Mouse (Mus musculus): ENCODE measurements around the gene Scn2a.
"Not testable (repeated sequence)": the region's sequence is repeated elsewhere in the genome, so short reads cannot be mapped to it uniquely, and the experiment has no call there.

Scn2a gene

DNA sequence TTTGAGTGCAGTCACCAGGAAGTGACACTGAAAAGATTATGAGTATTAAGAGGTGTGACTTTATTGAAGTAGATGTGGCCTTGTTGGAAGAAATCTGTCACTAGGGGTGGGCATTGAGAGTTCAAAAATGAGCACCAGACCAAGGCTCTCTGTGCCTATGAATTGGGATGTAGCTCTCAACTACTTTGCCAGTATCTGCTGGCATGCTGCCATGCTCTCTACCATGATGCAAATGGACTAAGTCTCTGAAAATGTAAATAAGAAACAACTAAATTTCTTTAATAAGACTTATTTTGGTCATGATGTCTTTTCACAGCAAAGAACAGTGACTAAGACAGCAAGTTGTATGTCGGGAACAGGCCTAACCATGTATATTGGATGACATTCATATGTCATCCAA, 79.7 kb downstream of the Scn2a start:
- no peak for DNase-seq (ENCODE audit: low spot score)

GRCm38 (mm10) chr2:65701175-65701574, 80.6 kb downstream of the Scn2a start:
- DNase-seq (ENCODE audit: low spot score): no peak

DNA sequence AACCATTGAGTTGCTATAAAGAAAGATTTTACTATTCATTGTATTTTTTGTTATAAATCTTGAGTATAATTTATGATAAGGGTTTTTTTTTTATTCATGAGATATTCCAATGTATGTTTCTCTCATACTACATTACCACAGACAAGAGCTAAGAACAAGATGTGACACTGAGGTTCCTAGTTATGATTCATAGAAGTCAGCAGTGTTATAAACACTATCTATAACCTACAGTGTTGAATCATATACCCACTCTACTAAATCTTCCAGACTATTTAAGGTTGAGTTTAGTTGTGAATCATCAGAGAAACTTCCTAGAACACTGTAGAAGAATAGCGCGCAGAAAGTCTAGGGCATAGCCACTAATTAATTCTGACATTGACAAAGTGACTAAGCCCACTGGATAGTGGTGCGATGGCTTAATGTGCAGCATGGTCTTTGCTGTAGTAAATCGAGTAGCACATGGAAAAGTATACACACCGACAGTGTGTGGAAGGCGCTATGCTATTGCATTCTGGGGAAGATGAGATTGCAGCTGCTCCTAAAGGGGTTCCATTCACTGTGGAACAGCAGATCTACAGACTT, 101.7 kb downstream of the Scn2a start:
- no peak for DNase-seq (ENCODE audit: low spot score)

GRCm38 (mm10) chr2:65745400-65745799, 124.8 kb downstream of the Scn2a start:
- DNase-seq (ENCODE audit: low spot score): no peak

DNA sequence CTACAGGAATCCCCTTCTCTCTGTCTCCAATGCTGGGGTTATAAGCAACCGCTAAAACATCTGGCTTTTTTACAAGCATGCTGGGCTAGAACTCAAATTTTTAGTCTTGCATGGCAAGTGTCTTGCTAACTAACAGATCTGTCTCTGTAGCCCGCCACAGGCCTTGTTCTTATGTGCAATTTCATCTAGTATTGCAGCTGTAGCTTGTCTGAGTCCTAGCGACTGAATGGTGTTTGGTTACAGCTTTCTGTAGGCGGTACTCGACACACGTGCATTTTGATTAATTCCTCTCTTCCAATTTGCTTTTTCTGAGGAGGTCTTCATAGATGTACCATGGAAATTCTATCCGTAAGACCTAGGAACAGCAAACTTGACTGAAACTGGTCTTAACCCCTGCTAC, 161.9 kb downstream of the Scn2a start:
- no peak for DNase-seq (ENCODE audit: low spot score)

GRCm38 (mm10) chr2:65783392-65783791, 162.8 kb downstream of the Scn2a start:
- no peak for DNase-seq (ENCODE audit: low spot score)

DNA sequence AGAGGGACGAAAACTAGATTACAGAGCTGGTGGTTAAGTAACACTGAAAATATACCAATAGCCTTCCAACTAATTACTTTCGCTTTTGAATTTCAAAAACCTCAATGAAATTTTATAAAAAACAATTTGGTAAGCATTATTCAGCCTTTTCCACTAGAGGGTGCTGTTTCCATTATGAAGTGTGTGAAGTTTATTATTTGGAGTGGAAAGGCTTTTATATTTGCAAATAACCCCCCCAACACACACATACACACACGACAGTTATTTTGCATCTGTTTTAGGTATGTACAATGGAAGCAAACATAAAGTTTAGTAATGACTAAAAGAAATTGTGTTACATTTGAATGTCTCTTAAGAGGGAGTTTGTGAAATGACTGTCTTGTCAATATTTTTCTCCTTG, 171.9 kb downstream of the Scn2a start:
- DNase-seq (ENCODE audit: low spot score): no peak

DNA sequence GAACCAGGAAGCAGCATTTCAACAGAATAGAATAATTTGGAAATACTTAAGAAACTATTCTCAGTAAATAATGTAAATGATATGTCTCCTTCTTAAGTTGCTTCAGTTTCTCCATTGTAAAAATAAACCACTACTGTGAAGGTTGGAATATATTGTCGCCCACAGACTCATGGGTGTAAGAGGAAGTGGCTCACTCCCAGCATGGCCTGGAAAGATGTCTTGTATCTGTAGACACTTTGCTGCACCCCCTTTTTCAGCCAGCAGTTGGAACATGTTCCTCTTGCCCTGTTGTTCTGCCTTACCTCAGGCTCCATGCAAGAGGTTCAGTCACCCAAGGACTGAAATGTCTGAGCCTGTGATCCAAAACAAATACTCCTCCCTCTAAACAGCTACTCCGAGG, 173.0 kb downstream of the Scn2a start:
- DNase-seq (ENCODE audit: low spot score): no peak

DNA sequence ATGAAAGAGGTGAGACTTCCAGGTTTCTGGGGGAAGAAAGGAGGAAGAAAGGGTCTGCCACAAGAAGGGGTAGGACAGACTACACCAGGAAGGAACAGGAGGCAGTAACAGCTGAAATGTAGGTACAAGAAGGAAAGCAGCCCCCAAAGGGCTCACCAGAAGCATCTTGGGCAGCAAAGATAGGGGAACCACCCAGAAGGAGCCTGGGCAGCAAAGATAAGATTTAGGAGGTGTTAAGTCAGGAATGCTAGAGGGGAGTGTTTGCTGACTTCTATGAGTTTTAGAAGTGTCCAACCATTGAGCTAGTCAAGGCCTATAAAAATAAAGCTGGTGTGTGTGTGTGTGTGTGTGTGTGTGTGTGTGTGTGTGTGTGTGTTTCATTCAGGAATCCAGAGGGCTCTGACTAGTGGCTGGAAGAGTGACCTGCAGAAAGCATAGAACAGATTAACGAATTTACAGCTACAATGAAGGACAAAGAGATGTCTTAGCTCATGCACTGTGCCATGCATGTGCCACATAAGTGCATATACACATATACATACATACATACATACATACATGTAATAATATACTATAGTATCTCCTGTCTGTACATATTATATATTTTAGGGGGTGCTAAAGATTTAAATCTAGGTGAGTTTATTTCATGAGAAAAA, 180.6 kb downstream of the Scn2a start:
- no peak for DNase-seq (ENCODE audit: low spot score)

- DNase-seq (ENCODE audit: low spot score): no peak
These were observed 186.0 kb downstream of the Scn2a start for GRCm38 (mm10) chr2:65806556-65806955.

GRCm38 (mm10) chr2:65811203-65811602, 190.6 kb downstream of the Scn2a start:
- not testable (repeated sequence) for DNase-seq (ENCODE audit: low spot score)

Measured in urinary bladder, postnatal 10 days (tissue).